Mouse (Mus musculus): ENCODE measurements around the gene Dcpp2. TPM values are rescaled to one million over a fixed set of nuclear protein-coding genes. Genes with fewer than 3 reads are reported as not detected.
"Not testable (repeated sequence)": the region's sequence is repeated elsewhere in the genome, so short reads cannot be mapped to it uniquely, and the experiment has no call there.

Gene Dcpp2
- polyA plus RNA-seq, 1 experiment from 2014 or later, result not detected

DNA sequence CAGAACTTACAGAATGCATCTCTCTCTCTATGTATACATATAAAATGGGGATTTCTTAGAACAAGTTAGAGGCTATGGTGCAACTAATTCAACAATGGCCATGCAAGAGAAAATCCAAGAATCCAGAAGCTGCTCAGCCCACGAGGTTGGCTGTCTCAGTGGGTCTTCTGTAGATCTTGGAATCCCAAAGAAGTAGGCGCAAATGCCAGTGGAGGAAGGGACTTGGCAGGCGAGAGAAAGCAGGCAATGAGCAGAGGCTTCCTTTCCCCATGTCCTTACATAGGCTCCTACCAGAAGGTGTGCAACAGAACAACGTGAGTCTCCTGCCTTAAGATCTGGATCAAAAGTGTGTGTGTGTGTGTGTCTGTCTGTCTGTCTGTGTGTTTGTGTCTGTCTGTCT is 66.8 kb downstream of the Dcpp2 start:
- H3K4me3 ChIP-seq (replicated peaks); H3K27me3 ChIP-seq (replicated peaks); H3K9ac ChIP-seq; H3K4me1 ChIP-seq (replicated peaks); H3K36me3 ChIP-seq; H3K4me2 ChIP-seq (replicated peaks); ATAC-seq; H3K9me3 ChIP-seq; H3K27ac ChIP-seq: not testable (repeated sequence)
- WGBS, result 78% methylated on average over 4 of the region's 4 CpGs

DNA sequence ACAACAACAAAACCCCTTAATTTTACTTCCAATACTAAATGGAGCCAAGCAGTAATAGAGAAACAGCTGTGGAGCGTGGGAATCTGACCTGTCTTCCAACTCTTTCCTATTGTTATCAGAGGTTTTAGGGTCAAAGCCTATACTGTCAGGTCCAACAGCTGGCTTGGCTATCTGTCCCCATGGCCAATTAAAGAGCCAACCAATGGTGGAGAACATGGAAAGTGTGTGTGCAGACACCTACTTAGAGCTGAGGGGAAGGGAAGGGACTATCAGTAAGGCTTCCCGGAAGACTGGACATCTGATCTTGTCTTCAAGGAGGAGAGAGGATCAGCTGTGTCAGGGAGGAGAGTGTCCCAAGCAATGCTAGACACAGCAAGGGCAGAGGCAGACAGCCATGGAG is 68.4 kb downstream of the Dcpp2 start:
- 80% methylated on average over 2 of the region's 2 CpGs for WGBS
- no peak overlapping the region for H3K4me2 ChIP-seq (replicated peaks)
- H3K36me3 ChIP-seq, result no peaks in the 10 kb centered on the region
- ATAC-seq, result no peak
- H3K4me1 ChIP-seq (replicated peaks), result no peaks in the 10 kb centered on the region
- H3K27me3 ChIP-seq (replicated peaks), result no peaks in the 10 kb centered on the region
- H3K4me3 ChIP-seq (replicated peaks), result no peak overlapping the region
- no peak overlapping the region for H3K9ac ChIP-seq
- no peaks in the 10 kb centered on the region for H3K9me3 ChIP-seq
- H3K27ac ChIP-seq, result no peak overlapping the region

Other genes starting within 250 kb of the Dcpp2 start
- 0.69 and 0.79 TPM in 2 replicates for gene Mmp25, start 235.6 kb upstream of the Dcpp2 start, polyA plus RNA-seq (2015; fragmentation: Nextera tagmentation; extraction: Ambion mirVana)
- gene Bicdl2, start 220.4 kb upstream of the Dcpp2 start, polyA plus RNA-seq (2015; fragmentation: Nextera tagmentation; extraction: Ambion mirVana), result 4.2 TPM in 2 replicates
- 68.9 and 69.9 TPM in 2 replicates for gene Hcfc1r1, start 207.3 kb upstream of the Dcpp2 start, polyA plus RNA-seq (2015; fragmentation: Nextera tagmentation; extraction: Ambion mirVana)
- gene Thoc6, start 207.0 kb upstream of the Dcpp2 start, polyA plus RNA-seq (2015; fragmentation: Nextera tagmentation; extraction: Ambion mirVana), result 43.0 and 43.2 TPM in 2 replicates
- 24.2 and 24.8 TPM in 2 replicates for gene Tnfrsf12a, start 203.4 kb upstream of the Dcpp2 start, polyA plus RNA-seq (2015; fragmentation: Nextera tagmentation; extraction: Ambion mirVana)
- 42.8 and 46.2 TPM in 2 replicates for gene Cldn6, start 201.6 kb upstream of the Dcpp2 start, polyA plus RNA-seq (2015; fragmentation: Nextera tagmentation; extraction: Ambion mirVana)
- 1.3 and 2.0 TPM in 2 replicates for gene Cldn9, start 196.9 kb upstream of the Dcpp2 start, polyA plus RNA-seq (2015; fragmentation: Nextera tagmentation; extraction: Ambion mirVana)
- gene 1520401A03Rik, start 158.1 kb upstream of the Dcpp2 start, polyA plus RNA-seq (2015; fragmentation: Nextera tagmentation; extraction: Ambion mirVana), result 0.14 TPM in 1 of 2 replicates, not detected in the other
- gene Pkmyt1, start 154.5 kb upstream of the Dcpp2 start, polyA plus RNA-seq (2015; fragmentation: Nextera tagmentation; extraction: Ambion mirVana), result 42.3 and 46.0 TPM in 2 replicates
- gene Paqr4, start 140.0 kb upstream of the Dcpp2 start, polyA plus RNA-seq (2015; fragmentation: Nextera tagmentation; extraction: Ambion mirVana), result 21.8 and 22.7 TPM in 2 replicates
- gene Kremen2, start 135.0 kb upstream of the Dcpp2 start, polyA plus RNA-seq (2015; fragmentation: Nextera tagmentation; extraction: Ambion mirVana), result 0.33 and 0.49 TPM in 2 replicates
- gene Flywch1, start 109.3 kb upstream of the Dcpp2 start, polyA plus RNA-seq (2015; fragmentation: Nextera tagmentation; extraction: Ambion mirVana), result 48.3 and 49.4 TPM in 2 replicates
- 14.7 TPM in 2 replicates for gene Flywch2, start 94.8 kb upstream of the Dcpp2 start, polyA plus RNA-seq (2015; fragmentation: Nextera tagmentation; extraction: Ambion mirVana)
- gene Srrm2, start 90.3 kb upstream of the Dcpp2 start, polyA plus RNA-seq (2015; fragmentation: Nextera tagmentation; extraction: Ambion mirVana), result 408 and 435 TPM in 2 replicates
- gene Elob, start 51.7 kb upstream of the Dcpp2 start, polyA plus RNA-seq (2015; fragmentation: Nextera tagmentation; extraction: Ambion mirVana), result 939 and 946 TPM in 2 replicates
- gene Prss33, start 44.8 kb upstream of the Dcpp2 start, polyA plus RNA-seq (2015; fragmentation: Nextera tagmentation; extraction: Ambion mirVana), result 0.14 and 0.20 TPM in 2 replicates
- gene Prss32, start 37.0 kb upstream of the Dcpp2 start, polyA plus RNA-seq (2015; fragmentation: Nextera tagmentation; extraction: Ambion mirVana), result 5.1 and 9.9 TPM in 2 replicates
- 2.1 and 3.3 TPM in 2 replicates for gene Prss41, start 36.7 kb upstream of the Dcpp2 start, polyA plus RNA-seq (2015; fragmentation: Nextera tagmentation; extraction: Ambion mirVana)
- not detected in 2 replicates for gene Prss21, start 12.8 kb upstream of the Dcpp2 start, polyA plus RNA-seq (2015; fragmentation: Nextera tagmentation; extraction: Ambion mirVana)
- gene Dcpp1, start within 50 bp of the Dcpp2 start, polyA plus RNA-seq (2015; fragmentation: Nextera tagmentation; extraction: Ambion mirVana), result not detected in 2 replicates
- not detected in 2 replicates for gene Dcpp3, start 36.6 kb downstream of the Dcpp2 start, polyA plus RNA-seq (2015; fragmentation: Nextera tagmentation; extraction: Ambion mirVana)
- not detected in 2 replicates for gene Sbp, start 60.8 kb downstream of the Dcpp2 start, polyA plus RNA-seq (2015; fragmentation: Nextera tagmentation; extraction: Ambion mirVana)
- gene Sbpl, start 74.4 kb downstream of the Dcpp2 start, polyA plus RNA-seq (2015; fragmentation: Nextera tagmentation; extraction: Ambion mirVana), result not detected in 2 replicates
- 1.4 and 2.2 TPM in 2 replicates for gene Prss30, start 99.7 kb downstream of the Dcpp2 start, polyA plus RNA-seq (2015; fragmentation: Nextera tagmentation; extraction: Ambion mirVana)
- not detected in 2 replicates for gene Prss22, start 117.2 kb downstream of the Dcpp2 start, polyA plus RNA-seq (2015; fragmentation: Nextera tagmentation; extraction: Ambion mirVana)
- 0.11 and 0.18 TPM in 2 replicates for gene Prss27, start 157.3 kb downstream of the Dcpp2 start, polyA plus RNA-seq (2015; fragmentation: Nextera tagmentation; extraction: Ambion mirVana)
- 64.5 and 66.6 TPM in 2 replicates for gene Kctd5, start 192.6 kb downstream of the Dcpp2 start, polyA plus RNA-seq (2015; fragmentation: Nextera tagmentation; extraction: Ambion mirVana)